20 mouse cellular contexts compared by ENCODE assay signal in genomic region chr16:63792084-63792483, GRCm38 (mm10).
DNase-seq lines count a peak whose midpoint lies in the region; ATAC-seq and TF ChIP-seq lines count a peak whose summit lies in the region.
"Had no signal": no experiment of that assay in that cellular context is flagged by ENCODE, and none has a peak within 500 bp of the region (broad histone marks: within the 10 kb centered on the region; RNA-seq: fewer than 3 reads in every experiment).

No protein-coding gene starts in this region.

- no peak for DNase-seq in forebrain, embryonic 11.5 days (ENCODE audit: low spot score)
- no peak for DNase-seq in limb, embryonic 10.5 days (ENCODE audit: low spot score)
- peak; percentile 44 to 61 for DNase-seq in cerebellum, postnatal 14 days
- no peak for DNase-seq in layer of hippocampus, adult 2 months (ENCODE audit: low spot score in 2 of 2)
- DNase-seq in thymus, adult 2 months, result no peak
- DNase-seq: adrenal gland, postnatal 36 days; heart, adult 2 months; heart, postnatal 36 days; kidney, postnatal 10 days; lung, postnatal 14 days; right cerebral cortex, postnatal 14 days had no signal

- H3K36me3 ChIP-seq in forebrain, embryonic 16.5 days (ENCODE audit: control insufficient read depth, insufficient read depth), result no peaks in the 10 kb centered on the region
- H3K36me3 ChIP-seq in forebrain, embryonic 11.5 days (ENCODE audit: control insufficient read depth, insufficient read depth, low read length), result no peaks in the 10 kb centered on the region
- no peaks in the 10 kb centered on the region for H3K36me3 ChIP-seq in limb, embryonic 13.5 days
- H3K36me3 ChIP-seq in limb, embryonic 10.5 days, result no peaks in the 10 kb centered on the region
- H3K36me3 ChIP-seq in thymus, adult 2 months (ENCODE audit: control insufficient read depth, insufficient read depth, low read length), result no peaks in the 10 kb centered on the region
- H3K36me3 ChIP-seq: embryonic facial prominence, embryonic 12.5 days; forebrain, embryonic 12.5 days; liver, embryonic 12.5 days had no signal

- 24% methylated on average over 2 of the region's 2 CpGs for WGBS in forebrain, embryonic 16.5 days
- 85% methylated on average over 2 of the region's 2 CpGs for WGBS in forebrain, embryonic 11.5 days
- 23% methylated on average over 2 of the region's 2 CpGs for WGBS in limb, embryonic 13.5 days
- WGBS in limb, embryonic 10.5 days, result 95% methylated on average over 2 of the region's 2 CpGs
- WGBS in thymus, adult 2 months, result 95% methylated on average over 2 of the region's 2 CpGs

- no peaks in the 10 kb centered on the region for H3K27me3 ChIP-seq in forebrain, embryonic 16.5 days (replicated peaks; ENCODE audit: control insufficient read depth, insufficient read depth, low read length)
- no peaks in the 10 kb centered on the region for H3K27me3 ChIP-seq in forebrain, embryonic 11.5 days (ENCODE audit: control insufficient read depth, insufficient read depth, low read length)
- H3K27me3 ChIP-seq in limb, embryonic 13.5 days, result no peaks in the 10 kb centered on the region
- no peaks in the 10 kb centered on the region for H3K27me3 ChIP-seq in limb, embryonic 10.5 days (ENCODE audit: low read depth, poor library complexity, severe bottlenecking)
- no peaks in the 10 kb centered on the region for H3K27me3 ChIP-seq in thymus, adult 2 months (ENCODE audit: control insufficient read depth, insufficient read depth, low read length)
- H3K27me3 ChIP-seq: embryonic facial prominence, embryonic 12.5 days; forebrain, embryonic 12.5 days; liver, embryonic 12.5 days had no signal

- no peak for TF ChIP-seq POLR2A in thymus, adult 2 months (IDR thresholded peaks at IDR 0.05; ENCODE audit: control insufficient read depth, extremely low read depth, insufficient read depth, low read length, poor library complexity)

- no peak overlapping the region for H3K9ac ChIP-seq in forebrain, embryonic 16.5 days (replicated peaks; ENCODE audit: low read depth, low read length)
- no peak overlapping the region for H3K9ac ChIP-seq in forebrain, embryonic 11.5 days (ENCODE audit: low read length)
- H3K9ac ChIP-seq in limb, embryonic 13.5 days, result no peak overlapping the region
- H3K9ac ChIP-seq: embryonic facial prominence, embryonic 12.5 days; forebrain, embryonic 12.5 days; liver, embryonic 12.5 days had no signal

- peaks cover 4% of the 10 kb centered on the region for H3K4me1 ChIP-seq in forebrain, embryonic 16.5 days (replicated peaks; ENCODE audit: control insufficient read depth, insufficient read depth, low read length)
- no peaks in the 10 kb centered on the region for H3K4me1 ChIP-seq in forebrain, embryonic 11.5 days (replicated peaks; ENCODE audit: control insufficient read depth, insufficient read depth, low read length)
- H3K4me1 ChIP-seq in limb, embryonic 13.5 days, result 0 out of 2 replicates have a peak, but pooled peaks cover 2% of the 10 kb centered on the region
- H3K4me1 ChIP-seq in limb, embryonic 10.5 days, result no peaks in the 10 kb centered on the region
- H3K4me1 ChIP-seq in thymus, adult 2 months (replicated peaks; ENCODE audit: control insufficient read depth, insufficient read depth, low read length), result no peaks in the 10 kb centered on the region
- H3K4me1 ChIP-seq: liver, embryonic 12.5 days had no signal

- H3K9me3 ChIP-seq in forebrain, embryonic 16.5 days (ENCODE audit: control insufficient read depth, low read length), result no peaks in the 10 kb centered on the region
- no peaks in the 10 kb centered on the region for H3K9me3 ChIP-seq in forebrain, embryonic 11.5 days (ENCODE audit: control insufficient read depth, low read length)
- H3K9me3 ChIP-seq in limb, embryonic 13.5 days, result no peaks in the 10 kb centered on the region
- no peaks in the 10 kb centered on the region for H3K9me3 ChIP-seq in limb, embryonic 10.5 days (replicated peaks)
- H3K9me3 ChIP-seq: embryonic facial prominence, embryonic 12.5 days; forebrain, embryonic 12.5 days; liver, embryonic 12.5 days had no signal

- H3K4me2 ChIP-seq in forebrain, embryonic 16.5 days (ENCODE audit: low read length), result no peak overlapping the region
- H3K4me2 ChIP-seq in forebrain, embryonic 11.5 days (ENCODE audit: low read depth, low read length, severe bottlenecking), result no peak overlapping the region
- H3K4me2 ChIP-seq in limb, embryonic 13.5 days (replicated peaks), result no peak overlapping the region
- H3K4me2 ChIP-seq: embryonic facial prominence, embryonic 12.5 days; forebrain, embryonic 12.5 days; liver, embryonic 12.5 days had no signal

- H3K27ac ChIP-seq in forebrain, embryonic 16.5 days (ENCODE audit: low read length), result no peak overlapping the region
- H3K27ac ChIP-seq in forebrain, embryonic 11.5 days (ENCODE audit: low read depth, low read length), result no peak overlapping the region
- no peak overlapping the region for H3K27ac ChIP-seq in limb, embryonic 13.5 days
- no peak overlapping the region for H3K27ac ChIP-seq in limb, embryonic 10.5 days
- no peak overlapping the region for H3K27ac ChIP-seq in layer of hippocampus, adult 2 months
- no peak overlapping the region for H3K27ac ChIP-seq in thymus, adult 2 months (ENCODE audit: control insufficient read depth, insufficient read depth, low read length)
- H3K27ac ChIP-seq: embryonic facial prominence, embryonic 12.5 days; forebrain, embryonic 12.5 days; heart, adult 2 months; liver, embryonic 12.5 days had no signal

- ATAC-seq in forebrain, embryonic 16.5 days, result peak; percentile 38; the same call in 1 of the 2 replicates
- no peak for ATAC-seq in forebrain, embryonic 11.5 days (replicated peaks; ENCODE audit: low FRiP score)
- ATAC-seq in limb, embryonic 13.5 days (ENCODE audit: low FRiP score, low read depth), result peak; percentile 73
- ATAC-seq in cerebellum, adult (ENCODE audit: insufficient number of reproducible peaks, low FRiP score, low TSS enrichment), result peak; percentile 76
- ATAC-seq: intestine, embryonic 16.5 days; liver, embryonic 12.5 days; Patski had no signal

- no peak overlapping the region for H3K4me3 ChIP-seq in forebrain, embryonic 16.5 days (replicated peaks; ENCODE audit: low read length)
- H3K4me3 ChIP-seq in forebrain, embryonic 11.5 days (ENCODE audit: low read depth, low read length), result no peak overlapping the region
- no peak overlapping the region for H3K4me3 ChIP-seq in limb, embryonic 13.5 days
- H3K4me3 ChIP-seq in limb, embryonic 10.5 days, result no peak overlapping the region
- H3K4me3 ChIP-seq in layer of hippocampus, adult 2 months, result no peak overlapping the region
- no peak overlapping the region for H3K4me3 ChIP-seq in thymus, adult 2 months (ENCODE audit: control insufficient read depth, insufficient read depth, low read length)
- H3K4me3 ChIP-seq: embryonic facial prominence, embryonic 12.5 days; forebrain, embryonic 12.5 days; heart, adult 2 months; liver, embryonic 12.5 days; myocyte had no signal

- no peak for TF ChIP-seq CTCF in layer of hippocampus, adult 2 months (conservative IDR thresholded peaks at IDR 0.05)
- TF ChIP-seq CTCF in thymus, adult 2 months (IDR thresholded peaks at IDR 0.05; ENCODE audit: borderline replicate concordance, control insufficient read depth, extremely low read depth, insufficient read depth, low read length, poor library complexity), result no peak

Comparison
In these comparisons a context has a peak if more than half of its experiments do, and no peak if none do; other contexts are left out.
1. DNase-seq: peak in cerebellum, postnatal 14 days (2 of 2); none in forebrain, embryonic 11.5 days (single experiment), limb, embryonic 10.5 days (single experiment), layer of hippocampus, adult 2 months (0 of 2) and thymus, adult 2 months (single experiment).